Mouse (Mus musculus) heart, postnatal 0 days (tissue): ENCODE measurements around the gene Capn9.

ENCODE experiments used
- CTCF ChIP-seq: IDR thresholded peaks from 2 replicates; pipeline ENCODE4 v1.5.1; 2016; ENCODE audit warnings: antibody characterized with exemption, control low read depth, low read depth
- EP300 ChIP-seq: IDR thresholded peaks from 2 replicates; pipeline ENCODE4 v1.6.1; 2016; ENCODE audit warnings: antibody characterized with exemption, low read depth

- TF ChIP-seq CTCF (no peak), EP300 (no peak)
Observed at GRCm38 (mm10) chr8:124557476-124557875, 18.4 kb upstream of the Capn9 start.
